Mouse (Mus musculus) lung, adult 2 months (tissue): ENCODE data around the gene Ttc23.

ENCODE experiments used
- CTCF ChIP-seq: fragments of 200-500 bp; IDR thresholded peaks from 2 replicates; pipeline ENCODE4 v1.5.1; 2011; ENCODE audit warnings: mild to moderate bottlenecking, low read length, control low read depth; ENCODE audit not compliant: insufficient read depth
- POLR2A ChIP-seq: fragments of 200-500 bp; IDR thresholded peaks from 2 replicates; pipeline ENCODE4 v1.6.1; 2011; ENCODE audit warnings: low read depth, mild to moderate bottlenecking, control low read depth, low read length, borderline replicate concordance; ENCODE audit errors: extremely low read depth

DNA sequence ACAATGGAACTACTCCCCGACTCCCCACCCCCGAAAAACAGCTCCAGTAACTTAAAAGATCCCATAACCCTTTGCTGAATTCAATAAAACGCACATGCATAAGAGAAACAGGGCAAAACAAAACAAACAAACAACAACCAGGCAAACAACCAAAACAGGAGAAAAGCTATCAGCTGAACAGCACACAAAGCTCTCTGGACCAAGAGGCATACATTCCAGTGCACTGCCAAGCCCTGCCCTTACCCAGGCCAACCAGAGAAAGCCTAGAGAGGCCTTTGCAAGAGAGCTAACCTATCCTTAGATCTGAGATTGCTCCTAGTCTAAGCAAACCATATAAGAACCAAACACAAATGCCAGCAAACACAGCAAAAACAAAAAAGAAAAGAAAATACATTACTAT lies 25.1 kb upstream of the Ttc23 start:
- TF ChIP-seq POLR2A (no peak), CTCF (no peak)
